Mouse (Mus musculus) 3134 (cell line): ENCODE data around the gene Gm7534.
"Not testable (repeated sequence)": the region's sequence is repeated elsewhere in the genome, so short reads cannot be mapped to it uniquely, and the experiment has no call there.

Source experiments
- DNase-seq: peaks from one replicate; pipeline ENCODE4 v3.0.0-alpha.2; 2011; ENCODE audit warnings: low spot score; ENCODE audit not compliant: insufficient read length; ENCODE audit errors: extremely low read depth

Gene Gm7534

GRCm38 (mm10) chr4:134149389-134149788, 53.4 kb downstream of the Gm7534 start:
- no peak for DNase-seq

GRCm38 (mm10) chr4:134144297-134144696, 58.5 kb downstream of the Gm7534 start:
- not testable (repeated sequence) for DNase-seq
